Mouse (Mus musculus) liver, embryonic 16.5 days (tissue): ENCODE measurements around the gene Gm37240. TPM values are rescaled to one million over a fixed set of nuclear protein-coding genes. Genes with fewer than 3 reads are reported as not detected.

Experiments used
- ATAC-seq: fragments of 200-750 bp; cut with Nextera tagmentation; 2 replicates; pipeline ENCODE4 v1.8.0; 2017; ENCODE audit warnings: low read depth, mild to moderate bottlenecking, moderate number of reproducible peaks, moderate library complexity
- H3K27ac ChIP-seq: fragments of 300-500 bp; sonication (generic); 2 replicates; pipeline ENCODE4 v1.5.1; 2014; ENCODE audit warnings: mild to moderate bottlenecking, low read length
- H3K27me3 ChIP-seq: fragments of 300-500 bp; sonication (generic); 2 replicates; pipeline ENCODE4 v1.6.1; 2014; ENCODE audit warnings: low read depth, low read length, mixed read lengths; ENCODE audit not compliant: control insufficient read depth, insufficient read depth
- H3K36me3 ChIP-seq: fragments of 300-500 bp; sonication (generic); 2 replicates; pipeline ENCODE4 v1.6.1; 2014; ENCODE audit warnings: mild to moderate bottlenecking; ENCODE audit not compliant: control insufficient read depth, insufficient read depth
- H3K4me1 ChIP-seq: fragments of 300-500 bp; sonication (generic); 2 replicates; pipeline ENCODE4 v1.6.1; 2014; ENCODE audit warnings: low read depth, low read length, mixed read lengths; ENCODE audit not compliant: control insufficient read depth
- H3K4me2 ChIP-seq: fragments of 300-500 bp; sonication (generic); 2 replicates; pipeline ENCODE4 v1.6.1; 2014; ENCODE audit warnings: low read depth, low read length, mixed read lengths
- H3K4me3 ChIP-seq: fragments of 300-500 bp; sonication (generic); 2 replicates; pipeline ENCODE4 v1.5.1; 2014; ENCODE audit warnings: low read depth, mild to moderate bottlenecking, low read length
- H3K9ac ChIP-seq: fragments of 300-500 bp; sonication (generic); 2 replicates; pipeline ENCODE4 v1.6.1; 2014; ENCODE audit warnings: low read depth, low read length
- H3K9me3 ChIP-seq: fragments of 300-500 bp; sonication (generic); replicated peaks from 2 replicates; pipeline ENCODE4 v1.6.1; 2016; ENCODE audit warnings: low read length; ENCODE audit not compliant: control insufficient read depth
- WGBS: fragments of 180-500 bp; shearing (Covaris S2); extraction: QIAGEN DNeasy Blood & Tissue Kit; methylation state at CpG from one replicate; pipeline ENCODE4 v1.1.7; 2014; ENCODE audit not compliant: insufficient replicate concordance; 5-methylcytosine and 5-hydroxymethylcytosine counted together
- polyA plus RNA-seq: library from polyadenylated mRNA; unstranded; fragments of >200 nt; fragmentation: Nextera tagmentation; extraction: Ambion mirVana; gene quantifications from 2 replicates; pipeline ENCODE4 v1.2.1, GENCODE M21; 2015

Gm37240 gene
- polyA plus RNA-seq, 1 experiment from 2014 or later = 0.65 TPM

GRCm38 (mm10) chr3:84504291-84504690 is 1383.0 kb downstream of the Gm37240 start:
- H3K27me3 ChIP-seq = no peaks in the 10 kb centered on the region
- no peaks in the 10 kb centered on the region for H3K9me3 ChIP-seq
- H3K4me2 ChIP-seq = no peak overlapping the region
- no peak overlapping the region for H3K27ac ChIP-seq
- no peak overlapping the region for H3K4me3 ChIP-seq
- WGBS = 37% methylated on average over 8 of the region's 8 CpGs
- H3K4me1 ChIP-seq = no peaks in the 10 kb centered on the region; the same call in 1 of the 2 replicates
- no peak overlapping the region for H3K9ac ChIP-seq
- ATAC-seq = no peak
- H3K36me3 ChIP-seq = no peaks in the 10 kb centered on the region

- WGBS = 75% methylated on average over 2 of the region's 2 CpGs
- Histone ChIP-seq H3K27me3 (no peaks in the 10 kb centered on the region), H3K4me2 (no peak overlapping the region), H3K27ac (no peak overlapping the region), H3K4me3 (no peak overlapping the region), H3K9me3 (no peaks in the 10 kb centered on the region), H3K9ac (no peak overlapping the region), H3K4me1 (no peaks in the 10 kb centered on the region; the same call in 1 of the 2 replicates), H3K36me3 (no peaks in the 10 kb centered on the region)
- ATAC-seq = no peak
Measured at GRCm38 (mm10) chr3:84502101-84502500, 1385.2 kb downstream of the Gm37240 start.

GRCm38 (mm10) chr3:84500491-84500890 is 1386.8 kb downstream of the Gm37240 start:
- H3K9ac ChIP-seq = no peak overlapping the region
- 78% methylated on average over 10 of the region's 10 CpGs for WGBS
- H3K27me3 ChIP-seq = no peaks in the 10 kb centered on the region
- no peak overlapping the region for H3K4me3 ChIP-seq
- no peak overlapping the region for H3K4me2 ChIP-seq
- no peak for ATAC-seq
- no peaks in the 10 kb centered on the region; the same call in 1 of the 2 replicates for H3K4me1 ChIP-seq
- no peak overlapping the region for H3K27ac ChIP-seq
- no peaks in the 10 kb centered on the region for H3K36me3 ChIP-seq
- H3K9me3 ChIP-seq = no peaks in the 10 kb centered on the region

- 76% methylated on average over 11 of the region's 11 CpGs for WGBS
- no peaks in the 10 kb centered on the region for H3K27me3 ChIP-seq
- H3K4me3 ChIP-seq = no peak overlapping the region
- H3K4me1 ChIP-seq = no peaks in the 10 kb centered on the region
- no peak overlapping the region for H3K4me2 ChIP-seq
- no peaks in the 10 kb centered on the region for H3K36me3 ChIP-seq
- ATAC-seq = peak; percentile 39; the same call in 1 of the 2 replicates
- H3K27ac ChIP-seq = no peak overlapping the region
- no peaks in the 10 kb centered on the region for H3K9me3 ChIP-seq
- H3K9ac ChIP-seq = no peak overlapping the region
Measured at GRCm38 (mm10) chr3:84497718-84498117, 1389.6 kb downstream of the Gm37240 start.

- Histone ChIP-seq H3K27me3 (no peaks in the 10 kb centered on the region), H3K27ac (no peak overlapping the region), H3K4me3 (no peak overlapping the region), H3K4me1 (no peaks in the 10 kb centered on the region), H3K4me2 (no peak overlapping the region), H3K9ac (no peak overlapping the region), H3K9me3 (no peaks in the 10 kb centered on the region), H3K36me3 (no peaks in the 10 kb centered on the region)
- 77% methylated on average over 8 of the region's 8 CpGs for WGBS
- no peak for ATAC-seq
Measured at GRCm38 (mm10) chr3:84492657-84493056, 1394.7 kb downstream of the Gm37240 start.

- 27% methylated on average over 4 of the region's 4 CpGs for WGBS
- H3K4me3 ChIP-seq = no peak overlapping the region
- no peaks in the 10 kb centered on the region for H3K27me3 ChIP-seq
- H3K36me3 ChIP-seq = no peaks in the 10 kb centered on the region
- no peaks in the 10 kb centered on the region for H3K9me3 ChIP-seq
- no peak overlapping the region for H3K9ac ChIP-seq
- H3K27ac ChIP-seq = no peak overlapping the region
- H3K4me1 ChIP-seq = no peaks in the 10 kb centered on the region
- no peak for ATAC-seq
- H3K4me2 ChIP-seq = no peak overlapping the region
Measured at GRCm38 (mm10) chr3:84492148-84492547, 1395.2 kb downstream of the Gm37240 start.

- H3K9ac ChIP-seq = no peak overlapping the region
- no peak overlapping the region for H3K27ac ChIP-seq
- no peak overlapping the region for H3K4me2 ChIP-seq
- no peak overlapping the region for H3K4me3 ChIP-seq
- no peak for ATAC-seq
- no peaks in the 10 kb centered on the region for H3K9me3 ChIP-seq
- 64% methylated on average over 6 of the region's 6 CpGs for WGBS
- no peaks in the 10 kb centered on the region for H3K4me1 ChIP-seq
- no peaks in the 10 kb centered on the region for H3K36me3 ChIP-seq
- H3K27me3 ChIP-seq = no peaks in the 10 kb centered on the region
Measured at GRCm38 (mm10) chr3:84488716-84489115, 1398.6 kb downstream of the Gm37240 start.

GRCm38 (mm10) chr3:84484891-84485290 is 1402.4 kb downstream of the Gm37240 start:
- Histone ChIP-seq H3K27me3 (peaks cover 11% of the 10 kb centered on the region), H3K4me1 (peaks cover 11% of the 10 kb centered on the region), H3K4me3 (no peak overlapping the region), H3K9me3 (no peaks in the 10 kb centered on the region), H3K27ac (no peak overlapping the region), H3K9ac (no peak overlapping the region), H3K36me3 (no peaks in the 10 kb centered on the region), H3K4me2 (no peak overlapping the region)
- 61% methylated on average over 3 of the region's 3 CpGs for WGBS
- ATAC-seq = no peak

- Histone ChIP-seq H3K27ac (no peak overlapping the region), H3K9ac (no peak overlapping the region), H3K27me3 (peaks cover 15% of the 10 kb centered on the region), H3K4me1 (peaks cover 11% of the 10 kb centered on the region), H3K4me2 (no peak overlapping the region), H3K4me3 (no peak overlapping the region), H3K9me3 (no peaks in the 10 kb centered on the region), H3K36me3 (no peaks in the 10 kb centered on the region)
- no peak for ATAC-seq
- whole genome bisulfite sequencing = 61% methylated on average over 4 of the region's 4 CpGs
Measured at GRCm38 (mm10) chr3:84484333-84484732, 1403.0 kb downstream of the Gm37240 start.
